Mouse (Mus musculus) neural tube, embryonic 14.5 days (tissue): ENCODE results near the gene Mib2. TPM values are rescaled to one million over a fixed set of nuclear protein-coding genes. Genes with fewer than 3 reads are reported as not detected.
"Not testable (repeated sequence)": the region's sequence is repeated elsewhere in the genome, so short reads cannot be mapped to it uniquely, and the experiment has no call there.

Source experiments
- ATAC-seq: fragments of 200-750 bp; cut with Nextera tagmentation; 2 replicates; pipeline ENCODE4 v1.8.0; 2017; ENCODE audit warnings: low read depth, mild to moderate bottlenecking, moderate TSS enrichment, moderate library complexity
- H3K27ac ChIP-seq: fragments of 300-500 bp; sonication (generic); 2 replicates; pipeline ENCODE4 v1.5.1; 2014; ENCODE audit warnings: low read depth, mild to moderate bottlenecking, control low read depth, low read length, moderate library complexity, mixed read lengths
- H3K27me3 ChIP-seq: fragments of 300-500 bp; sonication (generic); 2 replicates; pipeline ENCODE4 v1.6.1; 2014; ENCODE audit warnings: low read length; ENCODE audit not compliant: control insufficient read depth, insufficient read depth
- H3K36me3 ChIP-seq: fragments of 300-500 bp; sonication (generic); 2 replicates; pipeline ENCODE4 v1.6.1; 2014; ENCODE audit warnings: low read length, mixed read lengths; ENCODE audit not compliant: control insufficient read depth, insufficient read depth
- H3K4me1 ChIP-seq: fragments of 300-500 bp; sonication (generic); 2 replicates; pipeline ENCODE4 v1.6.1; 2014; ENCODE audit warnings: low read length; ENCODE audit not compliant: control insufficient read depth, insufficient read depth
- H3K4me2 ChIP-seq: fragments of 300-500 bp; sonication (generic); 2 replicates; pipeline ENCODE4 v1.6.1; 2014; ENCODE audit warnings: mild to moderate bottlenecking, low read depth, low read length, control low read depth
- H3K4me3 ChIP-seq: fragments of 300-500 bp; sonication (generic); 2 replicates; pipeline ENCODE4 v1.5.1; 2014; ENCODE audit warnings: low read depth, low read length, control low read depth, mixed read lengths
- H3K9ac ChIP-seq: fragments of 300-500 bp; sonication (generic); replicated peaks from 2 replicates; pipeline ENCODE4 v1.6.1; 2014; ENCODE audit warnings: low read depth, mild to moderate bottlenecking, control low read depth, low read length, mixed read lengths
- H3K9me3 ChIP-seq: fragments of 300-500 bp; sonication (generic); 2 replicates; pipeline ENCODE4 v1.6.1; 2016; ENCODE audit warnings: low read length; ENCODE audit not compliant: control insufficient read depth
- WGBS: fragments of 180-500 bp; shearing (Covaris S2); extraction: QIAGEN DNeasy Blood & Tissue Kit; methylation state at CpG from one replicate; pipeline ENCODE4 v1.1.7; 2014; 5-methylcytosine and 5-hydroxymethylcytosine counted together
- polyA plus RNA-seq: library from polyadenylated mRNA; unstranded; fragments of >200 nt; fragmentation: Nextera tagmentation; extraction: Ambion mirVana; gene quantifications from 2 replicates; pipeline ENCODE4 v1.2.1, GENCODE M21; 2014

Mib2 gene
- polyA plus RNA-seq, 1 experiment from 2014 or later, result 35.5 TPM

DNA sequence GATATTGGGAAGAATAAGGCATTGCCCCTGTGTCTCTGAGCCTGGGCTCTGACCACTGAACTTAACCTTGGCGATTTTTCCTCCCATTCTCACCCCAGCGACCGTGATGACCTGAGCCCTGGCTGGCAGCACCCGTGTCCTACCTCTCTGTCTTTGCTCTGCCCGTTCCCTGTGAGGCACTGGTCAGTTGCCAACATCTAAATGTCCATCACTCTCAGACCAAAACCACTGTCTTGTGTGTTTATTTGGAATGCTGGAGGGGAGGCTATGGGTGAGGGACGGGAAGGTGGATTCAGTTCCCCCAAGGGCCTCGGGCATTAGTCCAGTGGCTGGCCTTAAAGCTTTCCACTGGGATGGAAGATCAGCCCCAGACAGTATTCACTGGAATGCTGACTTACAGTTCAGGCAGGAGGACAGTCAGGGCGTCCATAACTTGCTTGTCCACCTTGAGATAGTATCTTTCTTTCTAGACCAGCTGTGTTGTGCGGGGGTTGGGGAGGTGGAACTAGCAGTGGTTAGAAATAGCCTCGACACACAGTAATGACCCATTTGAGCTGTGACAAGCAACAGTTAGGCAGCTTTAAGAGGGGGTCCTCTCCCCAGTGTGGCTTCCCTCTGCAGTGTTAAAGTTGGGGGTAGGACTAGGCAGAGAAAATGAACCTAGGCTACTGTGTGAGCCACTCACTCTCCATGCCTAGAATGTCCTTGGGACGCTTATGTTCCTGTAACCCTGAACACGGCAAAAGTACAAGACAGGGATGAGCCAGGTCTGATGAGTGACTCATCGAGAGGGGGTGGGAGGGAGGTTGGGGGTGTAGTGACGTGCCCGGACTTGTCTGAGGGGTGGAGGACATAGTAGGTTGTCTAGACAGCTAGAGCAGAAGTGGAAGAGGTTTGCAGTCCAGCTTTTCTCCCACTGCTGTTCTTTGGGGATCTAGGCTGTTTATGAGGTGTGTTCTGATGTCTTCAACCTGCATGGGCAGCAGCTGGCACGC, 27.6 kb upstream of the Mib2 start:
- 74% methylated on average over 16 of the region's 16 CpGs for WGBS
- H3K9me3 ChIP-seq, result no peaks in the 10 kb centered on the region
- H3K4me2 ChIP-seq, result peak overlapping the region; percentile 67
- no peak overlapping the region for H3K27ac ChIP-seq
- ATAC-seq, result no peak
- H3K4me3 ChIP-seq, result peak overlapping the region; percentile 61
- peaks cover 14% of the 10 kb centered on the region for H3K4me1 ChIP-seq
- H3K27me3 ChIP-seq, result no peaks in the 10 kb centered on the region
- H3K36me3 ChIP-seq, result no peaks in the 10 kb centered on the region
- 0 out of 2 replicates have a peak overlapping the region, but pooled peaks have one; percentile 16 for H3K9ac ChIP-seq

GRCm38 (mm10) chr4:155695531-155696062, 26.6 kb upstream of the Mib2 start:
- peak overlapping the region; percentile 67 for H3K4me2 ChIP-seq
- H3K27me3 ChIP-seq, result no peaks in the 10 kb centered on the region
- no peaks in the 10 kb centered on the region for H3K9me3 ChIP-seq
- no peaks in the 10 kb centered on the region for H3K36me3 ChIP-seq
- H3K9ac ChIP-seq, result peak overlapping the region; percentile 88
- ATAC-seq, result no peak
- H3K27ac ChIP-seq, result no peak overlapping the region
- WGBS, result 83% methylated on average over 4 of the region's 4 CpGs
- peak overlapping the region; percentile 61 for H3K4me3 ChIP-seq
- peaks cover 14% of the 10 kb centered on the region for H3K4me1 ChIP-seq

GRCm38 (mm10) chr4:155694482-155695401, 25.7 kb upstream of the Mib2 start:
- under 1% methylated on average over 76 of the region's 92 CpGs for WGBS
- Histone ChIP-seq H3K9me3 (no peaks in the 10 kb centered on the region), H3K4me3 (peak overlapping the region; percentile 61), H3K4me2 (peak overlapping the region; percentile 67), H3K27me3 (no peaks in the 10 kb centered on the region), H3K27ac (peak overlapping the region; percentile 92), H3K9ac (peak overlapping the region; percentile 88), H3K36me3 (no peaks in the 10 kb centered on the region), H3K4me1 (peaks cover 14% of the 10 kb centered on the region)
- ATAC-seq, result peak; percentile 89

- peak within 1 kb of the TSS; percentile 92 for H3K27ac ChIP-seq
- WGBS, result under 1% methylated on average over 27 of the region's 47 CpGs
- peak within 1 kb of the TSS; percentile 61 for H3K4me3 ChIP-seq
- peaks cover 14% of the 10 kb centered on the region for H3K4me1 ChIP-seq
- H3K4me2 ChIP-seq, result peak within 1 kb of the TSS; percentile 67
- no peaks in the 10 kb centered on the region for H3K36me3 ChIP-seq
- H3K9me3 ChIP-seq, result no peaks in the 10 kb centered on the region
- peak; percentile 90 for ATAC-seq
- no peaks in the 10 kb centered on the region for H3K27me3 ChIP-seq
- H3K9ac ChIP-seq, result peak within 1 kb of the TSS; percentile 88
Measured at GRCm38 (mm10) chr4:155694111-155694481, 25.1 kb upstream of the Mib2 start, which contains the start of gene Fndc10. TSS of gene Fndc10 (plus strand) at chr4:155694342.

DNA sequence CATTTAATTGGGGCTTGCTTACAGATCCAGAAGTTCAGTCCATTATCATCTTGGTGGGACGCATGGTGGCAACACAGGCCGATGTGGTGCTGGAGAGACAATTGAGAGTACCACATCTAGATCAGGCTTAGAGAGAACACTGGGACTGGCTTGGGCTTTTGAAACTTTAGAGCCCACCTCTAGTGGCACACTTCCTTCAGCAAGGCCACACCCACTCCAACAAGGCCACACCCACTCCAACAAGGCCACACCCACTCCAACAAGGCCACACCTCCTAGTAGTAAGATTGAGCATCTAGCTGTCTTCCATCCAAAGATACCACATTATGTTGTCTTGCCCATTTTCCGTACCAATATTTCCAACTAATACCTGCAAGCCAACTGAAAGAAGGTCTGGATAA, 23.4 kb upstream of the Mib2 start:
- 96% methylated on average over 3 of the region's 3 CpGs for WGBS
- no peak for ATAC-seq
- peaks cover 14% of the 10 kb centered on the region for H3K4me1 ChIP-seq
- H3K27ac ChIP-seq, result no peak overlapping the region
- H3K9ac ChIP-seq, result no peak overlapping the region
- no peaks in the 10 kb centered on the region for H3K27me3 ChIP-seq
- H3K9me3 ChIP-seq, result no peaks in the 10 kb centered on the region
- no peak overlapping the region for H3K4me3 ChIP-seq
- no peak overlapping the region for H3K4me2 ChIP-seq
- no peaks in the 10 kb centered on the region for H3K36me3 ChIP-seq

DNA sequence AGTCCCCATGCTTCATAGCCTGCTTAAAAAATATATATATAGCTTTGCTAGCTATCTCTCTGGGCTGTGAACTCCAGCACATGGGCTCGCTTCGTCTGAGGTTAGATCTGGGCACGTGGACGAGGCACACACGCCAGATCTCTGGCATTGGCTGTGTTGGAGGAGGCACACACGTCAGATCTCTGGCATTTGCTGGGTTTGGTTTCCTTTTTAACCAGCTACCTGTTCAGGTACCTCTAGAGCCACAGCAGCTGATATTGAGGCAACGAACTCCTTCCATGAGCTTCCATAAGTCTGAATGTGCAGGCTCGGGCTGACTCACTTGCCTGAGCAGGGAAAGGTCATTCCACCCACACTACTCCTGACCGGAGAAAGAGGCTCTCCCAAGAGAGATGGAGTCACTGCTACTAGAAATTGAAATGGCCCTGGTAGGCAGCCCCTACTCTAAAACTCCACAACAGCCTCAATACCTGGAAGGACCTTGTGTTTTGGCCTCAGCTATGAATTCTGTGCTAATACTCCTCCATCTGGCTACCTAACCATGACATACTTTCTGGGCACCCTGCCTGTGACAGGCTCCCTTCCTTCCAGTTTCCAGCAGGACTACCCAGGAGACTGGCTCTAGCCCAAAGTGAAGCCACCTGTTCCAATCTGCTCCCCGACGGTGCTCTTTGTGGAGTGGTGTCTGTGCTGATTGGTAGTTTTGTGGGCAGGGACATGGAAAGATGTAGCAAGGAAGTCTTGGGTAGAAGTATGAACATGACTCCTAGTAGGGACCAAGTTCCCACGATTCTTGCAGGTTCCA, 21.8 kb upstream of the Mib2 start:
- no peak overlapping the region for H3K4me2 ChIP-seq
- H3K4me3 ChIP-seq, result no peak overlapping the region
- H3K27ac ChIP-seq, result no peak overlapping the region
- H3K36me3 ChIP-seq, result no peaks in the 10 kb centered on the region
- ATAC-seq, result no peak
- no peaks in the 10 kb centered on the region for H3K9me3 ChIP-seq
- WGBS, result 88% methylated on average over 12 of the region's 12 CpGs
- no peak overlapping the region for H3K9ac ChIP-seq
- no peaks in the 10 kb centered on the region for H3K27me3 ChIP-seq
- H3K4me1 ChIP-seq, result peaks cover 7% of the 10 kb centered on the region

- not testable (repeated sequence) for H3K27ac ChIP-seq, H3K9ac ChIP-seq, H3K36me3 ChIP-seq, H3K9me3 ChIP-seq, ATAC-seq, H3K27me3 ChIP-seq, H3K4me1 ChIP-seq, H3K4me3 ChIP-seq, H3K4me2 ChIP-seq
- 89% methylated on average over 4 of the region's 4 CpGs for WGBS
Measured at GRCm38 (mm10) chr4:155687764-155688163, 18.8 kb upstream of the Mib2 start.

DNA sequence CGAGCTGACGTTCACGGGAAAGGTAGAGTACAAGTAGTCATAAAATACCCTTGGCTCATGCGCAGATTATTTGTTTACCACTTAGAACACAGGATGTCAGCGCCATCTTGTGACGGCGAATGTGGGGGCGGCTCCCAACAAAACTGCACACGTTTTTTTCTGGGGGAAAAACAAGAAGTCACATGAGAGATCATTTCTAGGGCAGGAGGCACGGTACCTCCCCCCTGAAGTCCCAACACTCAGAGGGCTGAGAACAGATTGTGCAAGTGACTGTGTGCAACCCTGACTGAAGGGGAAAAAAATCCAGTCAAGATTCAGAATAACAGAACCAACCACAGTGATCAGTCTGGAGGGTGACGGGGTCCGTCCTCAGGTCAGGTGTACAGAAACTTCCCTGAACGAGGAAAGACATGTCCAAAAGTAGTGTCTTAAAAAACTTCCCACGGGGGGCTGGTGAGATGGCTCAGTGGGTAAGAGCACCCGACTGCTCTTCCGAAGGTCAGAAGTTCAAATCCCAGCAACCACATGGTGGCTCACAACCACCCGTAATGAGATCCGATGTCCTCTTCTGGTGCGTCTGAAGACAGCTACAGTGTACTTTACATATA, 14.8 kb upstream of the Mib2 start:
- H3K27me3 ChIP-seq, H3K9me3 ChIP-seq, ATAC-seq, H3K4me3 ChIP-seq, H3K27ac ChIP-seq, H3K4me2 ChIP-seq, H3K9ac ChIP-seq, H3K4me1 ChIP-seq, H3K36me3 ChIP-seq: not testable (repeated sequence)
- 88% methylated on average over 16 of the region's 19 CpGs for WGBS
